Mouse (Mus musculus) erythroid progenitor cell, adult 5-6 weeks (primary cell): ENCODE measurements at regions not wholly inside any gene's neighbourhood (a gene's known extent, or its start where the extent isn't known, plus 50 kb on each side); places are given as distances from the start of the nearest gene placed in this dataset.

Source experiments
- ATAC-seq: replicated peaks from 2 replicates; pipeline ENCODE4 v1.8.0; 2016; ENCODE audit warnings: moderate number of reproducible peaks, mild to moderate bottlenecking, moderate TSS enrichment, inconsistent platforms; ENCODE audit not compliant: poor library complexity, low FRiP score, severe bottlenecking

DNA sequence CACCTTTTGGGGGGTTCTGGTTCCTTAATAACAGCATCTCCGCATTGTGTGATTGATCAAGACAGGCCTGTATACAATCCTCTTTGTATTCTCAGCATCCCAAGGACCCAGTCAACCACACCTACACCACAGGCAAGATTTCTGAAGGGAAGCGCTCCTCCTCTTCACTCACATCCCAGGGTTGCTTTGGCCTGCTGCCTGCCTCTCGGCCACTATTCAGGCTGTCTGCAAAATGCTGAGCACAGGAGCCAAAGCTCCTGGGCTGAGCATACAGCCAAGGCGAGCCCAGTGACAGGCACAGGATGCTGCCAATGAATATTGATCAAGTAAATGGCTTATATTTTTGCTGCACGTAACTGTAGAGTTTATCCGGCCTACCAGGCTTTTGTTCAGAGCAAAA, 56.9 kb upstream of the Gpr12 start:
- ATAC-seq = no peak

DNA sequence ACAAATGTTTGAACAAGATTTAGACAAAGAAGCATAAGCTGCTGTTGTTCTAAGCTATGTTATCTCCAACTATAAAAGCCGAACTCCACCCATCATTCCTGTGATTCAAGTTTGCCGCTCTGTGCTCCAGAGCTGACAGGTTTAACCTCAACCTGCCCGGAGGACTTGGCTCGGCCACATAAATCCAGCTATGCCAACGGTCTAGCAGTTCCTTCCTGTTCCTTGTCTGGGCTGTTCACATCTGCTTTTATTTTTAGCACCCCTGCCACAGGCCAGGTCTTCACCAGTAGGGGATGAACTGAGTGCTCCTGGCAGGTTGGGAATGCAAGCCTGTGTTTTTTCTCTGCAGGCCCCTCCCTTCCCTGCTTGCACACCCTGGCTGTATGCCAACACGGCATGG, 51.8 kb upstream of the Gpr12 start:
- no peak for ATAC-seq
